Mouse (Mus musculus) 3T3-L1 (cell line): Measurements from ENCODE around the gene Col24a1.

Experiments
- DNase-seq: peaks from one replicate; pipeline ENCODE4 v3.0.0-alpha.2; 2015; ENCODE audit warnings: low read depth, low spot score

Col24a1 gene

GRCm38 (mm10) chr3:145292337-145293134 is at the start of gene Col24a1:
Col24a1 (plus strand) TSS chr3:145292472.
- no peak for DNase-seq

- DNase-seq, result no peak
These were observed 44.2 kb upstream of the Col24a1 start for GRCm38 (mm10) chr3:145248040-145248439.

GRCm38 (mm10) chr3:145253066-145253465 is 39.2 kb upstream of the Col24a1 start:
- no peak for DNase-seq

- no peak for DNase-seq
These were observed 37.4 kb upstream of the Col24a1 start for GRCm38 (mm10) chr3:145254764-145255396.

GRCm38 (mm10) chr3:145256647-145257046 is 35.6 kb upstream of the Col24a1 start:
- peak; percentile 87 for DNase-seq

- no peak for DNase-seq
These were observed 32.6 kb upstream of the Col24a1 start for GRCm38 (mm10) chr3:145259678-145260077.

GRCm38 (mm10) chr3:145263131-145263530 is 29.1 kb upstream of the Col24a1 start:
- no peak for DNase-seq

- peak; percentile 94 for DNase-seq
These were observed 24.2 kb upstream of the Col24a1 start for GRCm38 (mm10) chr3:145268066-145268465.

- no peak for DNase-seq
These were observed 18.1 kb upstream of the Col24a1 start for GRCm38 (mm10) chr3:145274191-145274590.

GRCm38 (mm10) chr3:145293207-145293606 is 935 bp downstream of the Col24a1 start:
- no peak for DNase-seq

- DNase-seq, result no peak
These were observed 1.5 kb downstream of the Col24a1 start for GRCm38 (mm10) chr3:145293623-145294307.

- DNase-seq, result no peak
These were observed 7.8 kb downstream of the Col24a1 start for GRCm38 (mm10) chr3:145299980-145300591.

GRCm38 (mm10) chr3:145305311-145305710 is 13.0 kb downstream of the Col24a1 start:
- DNase-seq, result peak; percentile 58

GRCm38 (mm10) chr3:145307209-145307608 is 14.9 kb downstream of the Col24a1 start:
- peak; percentile 90 for DNase-seq

GRCm38 (mm10) chr3:145320587-145321274 is 28.5 kb downstream of the Col24a1 start:
- DNase-seq, result no peak

GRCm38 (mm10) chr3:145325402-145325801 is 33.1 kb downstream of the Col24a1 start:
- DNase-seq, result no peak

- no peak for DNase-seq
These were observed 39.4 kb downstream of the Col24a1 start for GRCm38 (mm10) chr3:145331642-145332041.

- DNase-seq, result peak; percentile 32
These were observed 41.8 kb downstream of the Col24a1 start for GRCm38 (mm10) chr3:145334046-145334445.

- peak; percentile 61 for DNase-seq
These were observed 44.9 kb downstream of the Col24a1 start for GRCm38 (mm10) chr3:145337161-145337560.

- no peak for DNase-seq
These were observed 47.7 kb downstream of the Col24a1 start for GRCm38 (mm10) chr3:145339851-145340499.

GRCm38 (mm10) chr3:145348690-145349089 is 56.4 kb downstream of the Col24a1 start:
- DNase-seq, result no peak
